ENCODE assay signal across 20 mouse cellular contexts in the genomic region with DNA sequence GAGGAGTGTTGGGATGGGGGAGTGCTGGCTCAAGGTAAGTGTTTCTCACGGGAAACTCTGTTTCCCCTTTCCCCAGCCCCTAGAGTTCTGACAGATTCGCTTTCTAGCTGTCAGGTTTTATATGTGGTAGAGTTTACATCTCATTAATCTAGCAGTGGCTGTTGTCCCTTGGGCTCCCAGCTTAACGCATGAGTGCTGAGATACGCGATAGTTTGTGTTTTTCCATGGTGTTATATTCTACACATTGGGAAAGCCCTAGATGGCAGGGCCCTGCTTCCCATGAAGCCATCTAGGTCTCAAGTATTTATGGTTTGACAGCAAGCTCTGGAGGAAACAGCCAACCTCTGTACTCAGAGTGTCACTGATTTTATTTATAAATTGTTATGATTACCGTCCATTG.
"Had no signal": no experiment of that assay in that cellular context is flagged by ENCODE, and none has a peak within 500 bp of the region (broad histone marks: within the 10 kb centered on the region; RNA-seq: fewer than 3 reads in every experiment).

No protein-coding gene starts in this region.

- H3K27ac ChIP-seq: limb, embryonic 12.5 days; limb, embryonic 15.5 days; liver, embryonic 14.5 days; lung, embryonic 15.5 days; midbrain, embryonic 13.5 days; neural tube, embryonic 13.5 days; stomach, embryonic 15.5 days had no signal

- H3K4me2 ChIP-seq: limb, embryonic 12.5 days; limb, embryonic 15.5 days; liver, embryonic 11.5 days; lung, embryonic 15.5 days; midbrain, embryonic 13.5 days; neural tube, embryonic 13.5 days; stomach, embryonic 15.5 days had no signal

- H3K36me3 ChIP-seq: limb, embryonic 12.5 days; limb, embryonic 15.5 days; lung, embryonic 15.5 days; midbrain, embryonic 13.5 days; neural tube, embryonic 13.5 days; stomach, embryonic 15.5 days had no signal

- H3K4me1 ChIP-seq: limb, embryonic 12.5 days; limb, embryonic 15.5 days; midbrain, embryonic 13.5 days; stomach, embryonic 15.5 days had no signal

- H3K9ac ChIP-seq: limb, embryonic 12.5 days; limb, embryonic 15.5 days; liver, embryonic 14.5 days; liver, postnatal 0 days; lung, embryonic 15.5 days; midbrain, embryonic 13.5 days; neural tube, embryonic 13.5 days; stomach, embryonic 15.5 days had no signal

- H3K27me3 ChIP-seq: limb, embryonic 12.5 days; limb, embryonic 15.5 days; lung, embryonic 15.5 days; midbrain, embryonic 13.5 days; neural tube, embryonic 13.5 days; stomach, embryonic 15.5 days had no signal

- H3K4me3 ChIP-seq: limb, embryonic 12.5 days; limb, embryonic 15.5 days; lung, embryonic 15.5 days; midbrain, embryonic 13.5 days; myocyte; neural tube, embryonic 13.5 days; stomach, embryonic 15.5 days had no signal

- H3K9me3 ChIP-seq: limb, embryonic 15.5 days; lung, embryonic 15.5 days; neural tube, embryonic 13.5 days; stomach, embryonic 15.5 days had no signal

- ATAC-seq: intestine, postnatal 0 days; liver, postnatal 0 days; midbrain, embryonic 13.5 days had no signal

- DNase-seq: kidney, adult 8-10 months; kidney, postnatal 4 days; left cerebral cortex, postnatal 4 days; liver, postnatal 0 days; lung, postnatal 10 days; lung, postnatal 4 days; retina, postnatal 1 day; right cerebral cortex, postnatal 25 days; spleen, adult 18-20 months; thymus, postnatal 25 days had no signal
